Mouse (Mus musculus) heart, embryonic 10.5 days (tissue): Measurements from ENCODE around the gene Rfng. TPM values are rescaled to one million over a fixed set of nuclear protein-coding genes. Genes with fewer than 3 reads are reported as not detected.
"Not testable (repeated sequence)": the region's sequence is repeated elsewhere in the genome, so short reads cannot be mapped to it uniquely, and the experiment has no call there.

ENCODE experiments used
- DNase-seq: peaks from one replicate; pipeline ENCODE4 v3.0.0-alpha.2; 2017; ENCODE audit warnings: low spot score
- H3K27ac ChIP-seq: fragments of 300-500 bp; sonication (generic); 2 replicates; pipeline ENCODE4 v1.5.1; 2016; ENCODE audit warnings: mild to moderate bottlenecking
- H3K27me3 ChIP-seq: fragments of 300-500 bp; sonication (generic); 2 replicates; pipeline ENCODE4 v1.6.1; 2016; ENCODE audit warnings: mild to moderate bottlenecking; ENCODE audit not compliant: poor library complexity, insufficient read depth, severe bottlenecking
- H3K36me3 ChIP-seq: fragments of 300-500 bp; sonication (generic); 2 replicates; pipeline ENCODE4 v1.6.1; 2016; ENCODE audit warnings: mild to moderate bottlenecking, moderate library complexity
- H3K4me1 ChIP-seq: fragments of 300-500 bp; sonication (generic); 2 replicates; pipeline ENCODE4 v1.6.1; 2016; ENCODE audit warnings: mild to moderate bottlenecking
- H3K4me3 ChIP-seq: fragments of 300-500 bp; sonication (generic); 2 replicates; pipeline ENCODE4 v1.5.1; 2016; ENCODE audit warnings: mild to moderate bottlenecking, moderate library complexity
- H3K9me3 ChIP-seq: fragments of 300-500 bp; sonication (generic); 2 replicates; pipeline ENCODE4 v1.6.1; 2016; ENCODE audit warnings: mild to moderate bottlenecking, moderate library complexity
- whole genome bisulfite sequencing: fragments of 180-500 bp; shearing (Covaris S2); methylation state at CpG from one replicate; pipeline ENCODE4 v1.1.7; 2016; 5-methylcytosine and 5-hydroxymethylcytosine counted together
- polyA plus RNA-seq: library from polyadenylated mRNA; unstranded; fragments of >200 nt; fragmentation: Nextera tagmentation; extraction: Ambion mirVana; gene quantifications from 2 replicates; pipeline ENCODE4 v1.2.1, GENCODE M21; 2016

The Rfng gene
- polyA plus RNA-seq, 1 experiment from 2014 or later, result 30.4 TPM

DNA sequence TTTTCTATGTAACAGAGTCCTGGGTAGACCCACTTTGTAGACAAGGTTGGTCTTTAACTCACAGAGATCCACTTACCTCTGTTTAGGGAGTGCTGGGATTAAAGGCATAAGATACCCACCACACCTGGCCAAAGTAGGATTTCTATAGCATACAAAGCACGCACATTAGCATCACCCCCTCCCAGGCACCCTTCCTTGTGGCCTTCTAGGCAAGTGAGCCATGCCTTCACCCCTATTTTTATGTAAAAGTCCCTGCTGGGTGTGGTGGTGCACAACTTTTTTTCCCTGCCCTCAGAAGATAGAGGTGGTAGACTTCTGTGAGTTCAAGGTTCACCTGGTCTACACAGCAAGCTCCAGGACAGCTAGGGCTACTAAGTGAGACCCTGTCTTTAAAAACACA lies 4.1 kb downstream of the Rfng start:
- Histone ChIP-seq H3K36me3 (peaks cover 17% of the 10 kb centered on the region), H3K27me3 (peaks cover 17% of the 10 kb centered on the region), H3K27ac (no peak overlapping the region), H3K4me3 (no peak overlapping the region), H3K9me3 (no peaks in the 10 kb centered on the region), H3K4me1 (peaks cover 21% of the 10 kb centered on the region)
- DNase-seq, result no peak
- 76% methylated on average over 1 of the region's 1 CpGs for WGBS

DNA sequence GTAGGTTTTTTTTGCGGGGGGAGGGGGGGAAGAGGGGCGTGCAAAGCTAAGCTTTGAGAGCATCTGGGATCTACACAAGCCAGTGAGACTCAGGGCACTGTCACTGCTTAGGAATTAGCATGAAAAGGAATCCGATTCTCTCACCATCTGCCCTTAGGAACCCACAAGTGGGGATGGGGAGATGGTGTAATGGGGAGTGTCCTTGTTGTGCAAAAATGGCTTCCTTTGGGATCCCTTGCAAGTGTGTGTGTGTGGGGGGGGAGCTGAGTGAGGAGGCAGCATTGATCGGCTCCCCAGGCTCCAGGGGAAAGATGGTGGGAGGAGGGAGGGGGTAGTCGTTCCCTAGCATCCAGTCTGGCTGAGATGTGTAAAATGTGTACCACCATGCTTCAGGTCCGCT lies 6.9 kb downstream of the Rfng start:
- Histone ChIP-seq H3K4me1 (0 out of 2 replicates have a peak, but pooled peaks cover 4% of the 10 kb centered on the region), H3K27me3 (peaks cover 4% of the 10 kb centered on the region; the same call in 1 of the 2 replicates), H3K4me3 (no peak overlapping the region), H3K27ac (no peak overlapping the region), H3K36me3 (peaks cover 15% of the 10 kb centered on the region), H3K9me3 (no peaks in the 10 kb centered on the region)
- DNase-seq, result no peak
- WGBS, result 31% methylated on average over 6 of the region's 6 CpGs

DNA sequence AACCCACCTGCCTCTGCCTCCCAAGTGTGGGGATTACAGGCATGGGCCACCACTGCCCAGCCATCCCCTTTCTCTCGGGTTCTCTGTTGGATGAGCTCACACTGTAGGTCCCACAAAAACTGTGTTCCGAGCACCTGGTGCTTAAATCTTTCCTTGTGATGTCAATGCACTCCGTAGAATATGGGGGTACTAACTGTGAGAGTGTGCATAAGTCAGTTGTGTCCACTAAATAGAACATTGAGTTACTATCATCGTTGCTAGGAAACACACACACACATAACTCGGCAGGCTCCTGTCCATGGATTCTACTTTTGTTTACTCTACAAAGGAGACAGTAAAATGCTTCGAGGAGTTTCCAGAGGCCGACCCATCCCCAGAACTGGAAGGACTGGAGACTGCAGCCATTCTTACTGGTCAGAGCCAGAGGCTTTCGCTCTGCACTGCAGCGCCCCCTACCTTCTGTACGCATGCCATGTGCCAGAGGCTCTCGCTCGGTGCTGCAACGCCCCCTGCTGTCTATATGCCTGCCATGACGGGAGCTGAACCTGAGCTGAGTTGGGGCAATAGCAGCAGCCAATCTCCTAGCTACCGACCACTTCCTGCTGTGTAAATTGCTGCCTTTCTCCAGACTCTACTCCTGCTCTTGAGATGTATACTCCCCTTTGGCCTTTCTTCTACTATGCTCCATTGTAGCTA lies 8.1 kb downstream of the Rfng start:
- peak; percentile 94 for DNase-seq
- H3K9me3 ChIP-seq, result no peaks in the 10 kb centered on the region
- H3K27ac ChIP-seq, result no peak overlapping the region
- 0 out of 2 replicates have a peak overlapping the region, but pooled peaks have one; percentile 18 for H3K4me3 ChIP-seq
- H3K4me1 ChIP-seq, result 0 out of 2 replicates have a peak, but pooled peaks cover 4% of the 10 kb centered on the region
- WGBS, result 27% methylated on average over 15 of the region's 15 CpGs
- peaks cover 6% of the 10 kb centered on the region for H3K36me3 ChIP-seq
- no peaks in the 10 kb centered on the region for H3K27me3 ChIP-seq

DNA sequence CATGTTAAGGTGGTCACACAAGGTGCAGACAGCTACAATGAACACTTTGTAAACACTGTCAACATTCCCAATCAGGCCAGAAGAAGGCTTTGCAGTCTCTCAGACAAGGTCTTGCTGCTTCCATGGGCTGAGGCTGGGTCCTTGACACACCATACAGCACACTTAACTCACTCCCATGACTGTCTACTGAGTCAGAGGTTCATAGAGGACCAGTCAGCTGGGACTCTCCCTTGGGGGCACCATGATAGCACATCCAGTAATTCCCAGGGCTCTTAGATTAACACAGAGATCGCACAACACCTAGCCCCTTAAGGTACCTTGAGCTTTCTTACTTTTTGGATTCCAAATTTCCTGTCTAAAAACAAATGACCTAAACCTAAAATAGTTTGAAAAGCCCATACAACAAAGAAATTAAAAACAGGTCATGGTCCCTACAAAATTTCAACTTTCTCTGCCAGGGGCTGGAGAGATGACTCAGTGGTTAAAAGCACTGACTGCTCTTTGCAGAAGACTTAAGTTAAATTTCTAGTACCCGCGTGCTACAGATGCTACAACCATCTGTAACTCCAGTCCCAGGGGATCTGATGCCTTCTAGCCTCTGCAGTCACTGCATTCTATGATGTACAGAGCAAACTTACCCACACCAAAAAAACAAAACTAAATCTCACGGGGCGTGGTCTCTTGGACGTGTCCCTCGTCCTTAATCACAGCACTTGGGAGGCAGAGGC lies 10.4 kb downstream of the Rfng start:
- Histone ChIP-seq H3K9me3 (no peaks in the 10 kb centered on the region), H3K4me1 (0 out of 2 replicates have a peak, but pooled peaks cover 4% of the 10 kb centered on the region), H3K4me3 (no peak overlapping the region), H3K27ac (no peak overlapping the region), H3K27me3 (no peaks in the 10 kb centered on the region), H3K36me3 (no peaks in the 10 kb centered on the region)
- no peak for DNase-seq
- WGBS, result 83% methylated on average over 7 of the region's 7 CpGs

DNA sequence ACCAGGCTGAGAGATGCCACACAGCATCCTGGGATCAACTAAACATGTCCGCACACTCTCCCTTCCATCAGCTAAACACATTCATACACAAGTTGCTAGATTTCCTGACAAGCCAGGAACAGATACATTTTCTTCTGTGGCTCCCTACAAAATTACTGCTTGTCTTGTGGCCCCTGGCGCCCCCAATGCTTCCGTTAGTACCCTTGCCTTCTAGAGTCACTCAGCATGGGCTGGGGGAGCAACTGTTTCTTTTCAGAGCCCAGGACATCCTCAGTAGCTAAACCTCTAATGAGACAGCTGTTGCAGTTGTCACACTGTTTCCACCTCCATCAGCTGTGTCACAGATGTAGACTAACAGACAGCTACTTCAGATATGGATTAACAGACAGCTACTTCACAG lies 11.3 kb downstream of the Rfng start:
- H3K4me1 ChIP-seq, result 0 out of 2 replicates have a peak, but pooled peaks cover 4% of the 10 kb centered on the region
- WGBS, result 68% methylated on average over 3 of the region's 3 CpGs
- H3K4me3 ChIP-seq, result no peak overlapping the region
- peaks cover 6% of the 10 kb centered on the region; the same call in 1 of the 2 replicates for H3K27me3 ChIP-seq
- H3K36me3 ChIP-seq, result no peaks in the 10 kb centered on the region
- DNase-seq, result no peak
- H3K9me3 ChIP-seq, result no peaks in the 10 kb centered on the region
- H3K27ac ChIP-seq, result no peak overlapping the region

DNA sequence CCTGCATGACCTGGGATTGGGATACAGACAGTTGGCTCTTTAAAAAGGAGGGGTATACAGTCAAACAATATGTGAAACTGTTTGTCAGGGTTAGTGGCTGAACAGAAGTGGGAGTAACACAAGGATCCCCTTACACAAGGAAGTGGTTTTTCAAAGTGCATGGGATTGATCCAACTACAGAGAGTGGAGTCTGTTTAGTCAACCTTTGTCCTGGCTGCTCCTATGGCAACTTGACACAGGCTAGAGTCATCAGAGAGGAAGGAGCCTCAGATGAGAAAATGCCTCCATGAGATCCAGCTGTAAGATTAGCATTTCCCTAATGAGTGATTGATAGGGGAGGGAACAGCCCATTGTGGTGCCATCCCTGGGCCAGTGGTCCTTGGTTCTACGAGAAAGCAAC lies 15.8 kb downstream of the Rfng start:
- no peak overlapping the region for H3K27ac ChIP-seq
- H3K4me1 ChIP-seq, result no peaks in the 10 kb centered on the region
- no peak for DNase-seq
- no peak overlapping the region for H3K4me3 ChIP-seq
- no peaks in the 10 kb centered on the region for H3K9me3 ChIP-seq
- 70% methylated on average over 1 of the region's 1 CpGs for WGBS
- no peaks in the 10 kb centered on the region for H3K36me3 ChIP-seq
- peaks cover 28% of the 10 kb centered on the region for H3K27me3 ChIP-seq

DNA sequence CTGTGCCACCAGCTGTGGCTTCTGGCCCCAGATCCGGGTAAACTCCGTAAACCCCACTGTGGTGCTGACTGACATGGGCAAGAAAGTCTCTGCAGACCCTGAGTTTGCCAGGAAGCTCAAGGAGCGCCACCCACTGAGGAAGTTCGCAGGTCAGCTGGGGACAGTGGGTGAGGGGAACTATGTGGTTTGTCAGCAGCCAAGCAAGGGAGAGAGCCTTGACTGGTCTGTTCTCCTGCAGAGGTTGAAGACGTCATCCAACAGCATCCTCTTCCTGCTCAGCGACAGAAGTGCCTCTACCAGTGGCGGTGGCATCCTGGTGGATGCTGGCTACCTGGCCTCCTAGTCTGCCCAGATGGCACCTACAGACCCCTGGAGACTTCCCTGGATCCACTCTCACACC lies 17.0 kb downstream of the Rfng start:
- H3K9me3 ChIP-seq, DNase-seq, H3K4me3 ChIP-seq, H3K36me3 ChIP-seq, H3K4me1 ChIP-seq, H3K27ac ChIP-seq: not testable (repeated sequence)
- 59% methylated on average over 4 of the region's 7 CpGs for WGBS
- peaks cover 34% of the 10 kb centered on the region for H3K27me3 ChIP-seq

DNA sequence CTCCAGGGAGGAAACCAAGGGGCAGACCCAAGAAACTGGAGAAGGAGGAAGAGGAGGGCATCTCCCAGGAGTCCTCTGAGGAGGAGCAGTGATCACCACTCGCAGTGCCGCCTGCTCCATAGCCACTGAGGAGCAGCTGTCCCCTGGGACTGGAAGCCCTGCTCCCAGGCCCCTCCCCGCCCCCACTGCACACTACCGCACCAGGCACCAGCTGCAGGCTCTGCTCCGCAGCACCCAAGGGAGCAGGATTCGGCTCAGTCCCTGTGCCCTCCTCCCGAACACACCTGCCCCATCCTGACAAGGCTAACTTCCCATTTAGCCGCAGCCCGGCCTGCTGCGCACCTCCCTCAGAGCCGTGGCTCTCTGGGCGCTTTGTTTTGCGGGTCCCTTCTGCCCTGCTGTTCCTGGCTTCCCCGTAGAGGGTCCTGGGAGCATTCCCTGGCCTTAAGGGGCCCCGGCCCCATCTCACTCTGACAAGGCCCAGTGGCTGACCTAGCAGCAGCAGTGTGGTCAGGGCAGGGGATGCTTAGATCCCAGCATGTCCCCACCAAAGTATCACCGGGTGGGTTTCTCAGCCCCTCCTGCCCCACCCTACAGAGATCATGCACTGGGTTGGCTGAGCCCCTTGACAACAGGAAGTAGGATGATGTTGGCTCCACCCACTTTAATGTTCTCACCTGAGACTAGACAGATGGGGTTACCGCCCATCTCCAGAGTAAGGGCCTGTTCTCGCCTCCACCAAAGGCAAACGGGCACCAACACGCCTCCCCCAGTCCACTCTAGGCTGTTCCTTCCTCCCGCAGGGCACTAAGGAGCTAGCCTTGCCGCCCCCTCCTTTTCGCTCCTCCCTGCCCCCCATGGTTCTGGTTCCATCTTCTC lies 20.6 kb downstream of the Rfng start:
- not testable (repeated sequence) for H3K9me3 ChIP-seq, H3K27ac ChIP-seq, H3K4me1 ChIP-seq, DNase-seq, H3K36me3 ChIP-seq
- whole genome bisulfite sequencing, result 3% methylated on average over 5 of the region's 23 CpGs
- Histone ChIP-seq H3K4me3 (peak overlapping the region; percentile 36), H3K27me3 (peaks cover 41% of the 10 kb centered on the region)

DNA sequence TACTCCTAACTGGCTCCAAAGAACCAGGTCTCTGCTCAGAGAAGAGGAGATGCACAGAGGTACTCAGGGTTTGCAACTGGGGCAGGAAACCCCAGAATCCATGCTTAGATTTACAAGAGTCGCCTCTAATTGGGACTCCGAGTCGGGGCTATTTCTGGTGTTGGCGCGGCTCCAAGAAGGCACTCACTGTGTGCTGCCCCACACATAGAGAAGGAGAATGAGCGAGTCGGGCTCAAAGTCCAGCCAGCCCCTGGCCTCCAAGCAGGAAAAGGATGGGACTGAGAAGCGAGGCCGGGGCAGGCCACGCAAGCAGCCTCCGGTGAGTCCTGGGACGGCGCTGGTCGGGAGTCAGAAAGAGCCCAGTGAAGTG lies 21.4 kb downstream of the Rfng start, which contains the start of gene Hmga1b:
TSS of gene Hmga1b (plus strand) at position 123 of the 370 bp plus-strand sequence.
- H3K36me3 ChIP-seq, H3K4me1 ChIP-seq, DNase-seq: not testable (repeated sequence)
- Histone ChIP-seq H3K9me3 (peaks cover 13% of the 10 kb centered on the region), H3K27ac (peak within 1 kb of the TSS; percentile 44; the same call in 1 of the 2 replicates), H3K27me3 (peaks cover 38% of the 10 kb centered on the region), H3K4me3 (peak within 1 kb of the TSS; percentile 36)
- 12% methylated on average over 14 of the region's 14 CpGs for WGBS

DNA sequence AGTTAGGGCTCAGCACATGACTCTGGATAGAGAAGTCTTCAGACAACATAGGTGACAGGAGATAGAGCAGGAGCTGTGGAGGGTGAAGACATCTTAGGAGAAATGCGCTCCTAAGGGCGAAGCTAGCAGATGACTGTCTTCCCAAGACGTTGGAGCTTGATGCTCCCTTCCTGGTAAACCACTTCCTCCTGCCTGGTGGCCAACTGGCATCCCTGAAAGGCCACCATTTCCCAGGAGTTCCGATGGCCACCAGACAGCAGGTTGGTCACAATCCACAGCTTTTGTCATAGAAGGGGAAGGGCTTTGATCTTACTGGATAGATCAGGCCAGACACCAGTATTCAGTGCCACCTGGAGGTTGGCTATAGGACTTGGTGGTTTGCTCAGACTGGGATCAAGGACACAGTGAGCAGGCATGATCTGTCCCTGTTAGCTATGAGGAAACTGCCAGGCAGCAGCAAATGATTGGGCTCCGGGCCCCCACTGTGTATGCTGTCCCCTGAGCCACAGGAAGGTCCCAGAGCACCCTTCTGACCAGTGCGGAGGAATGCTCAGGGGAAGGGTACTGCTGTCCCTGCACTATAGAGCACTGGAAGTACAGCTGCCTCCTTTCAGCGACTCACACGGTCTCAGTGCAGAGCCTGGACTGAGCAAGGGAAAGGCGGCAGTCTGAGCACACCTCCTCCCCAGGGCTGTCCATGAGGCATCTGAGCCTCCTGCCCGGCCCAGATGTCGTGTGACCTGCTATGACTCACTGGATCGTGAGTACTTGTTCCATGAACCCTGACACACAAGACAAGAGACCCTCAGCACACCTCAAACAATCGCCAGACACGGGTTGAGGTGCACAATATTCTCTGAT lies 22.0 kb downstream of the Rfng start:
- Histone ChIP-seq H3K36me3 (no peaks in the 10 kb centered on the region), H3K4me1 (peaks cover 10% of the 10 kb centered on the region), H3K27me3 (peaks cover 38% of the 10 kb centered on the region), H3K27ac (peak overlapping the region; percentile 44; the same call in 1 of the 2 replicates), H3K9me3 (peaks cover 13% of the 10 kb centered on the region), H3K4me3 (peak overlapping the region; percentile 36; the same call in 1 of the 2 replicates)
- DNase-seq, result no peak
- WGBS, result 66% methylated on average over 14 of the region's 14 CpGs

DNA sequence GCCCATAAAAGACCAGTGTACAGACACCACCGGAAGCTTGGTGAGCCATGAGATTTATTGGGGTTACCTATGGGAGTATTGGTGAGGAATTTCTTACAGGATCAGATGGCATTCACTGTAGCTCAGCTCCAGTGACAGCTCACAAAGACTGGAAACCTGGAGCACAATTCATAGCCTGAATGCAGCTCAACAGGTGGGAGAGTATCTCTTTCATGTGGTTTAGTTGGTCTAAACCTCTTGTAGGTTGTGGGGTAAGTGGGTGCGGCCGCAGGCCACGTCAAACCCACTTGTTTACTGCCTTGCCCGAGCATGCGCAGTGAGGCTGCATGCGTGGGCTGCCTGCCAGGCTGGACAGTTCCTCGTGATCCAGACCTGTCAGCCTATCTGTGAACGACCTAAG lies 23.8 kb downstream of the Rfng start:
- peaks cover 24% of the 10 kb centered on the region for H3K27me3 ChIP-seq
- no peaks in the 10 kb centered on the region for H3K36me3 ChIP-seq
- no peak overlapping the region for H3K4me3 ChIP-seq
- peaks cover 13% of the 10 kb centered on the region for H3K9me3 ChIP-seq
- 88% methylated on average over 9 of the region's 9 CpGs for WGBS
- DNase-seq, result no peak
- H3K27ac ChIP-seq, result no peak overlapping the region
- H3K4me1 ChIP-seq, result peaks cover 10% of the 10 kb centered on the region

DNA sequence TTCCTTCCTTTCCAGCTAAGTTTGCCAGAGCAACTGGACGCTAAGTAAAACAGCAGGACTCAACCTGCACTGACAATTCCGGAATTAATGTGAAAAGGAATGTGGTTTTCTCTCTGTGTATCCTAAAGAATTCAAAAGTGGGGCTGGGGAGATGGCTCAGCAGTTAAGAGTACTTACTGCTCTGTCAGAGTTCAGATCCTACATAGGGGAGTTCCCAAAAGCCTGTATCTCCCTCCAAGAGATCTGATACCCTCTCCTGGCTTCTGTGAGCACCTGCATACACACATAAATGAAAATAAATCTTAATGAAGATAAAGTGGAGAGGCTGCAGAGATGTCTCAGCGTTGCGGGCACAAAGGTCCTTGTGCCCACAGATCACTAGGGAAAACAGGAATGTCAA lies 32.4 kb downstream of the Rfng start:
- DNase-seq, result no peak
- no peaks in the 10 kb centered on the region for H3K36me3 ChIP-seq
- H3K4me3 ChIP-seq, result no peak overlapping the region
- H3K27ac ChIP-seq, result no peak overlapping the region
- no peaks in the 10 kb centered on the region for H3K9me3 ChIP-seq
- 73% methylated on average over 4 of the region's 4 CpGs for WGBS
- no peaks in the 10 kb centered on the region for H3K4me1 ChIP-seq
- peaks cover 6% of the 10 kb centered on the region; the same call in 1 of the 2 replicates for H3K27me3 ChIP-seq
